Mouse (Mus musculus) left cerebral cortex, postnatal 10 days (tissue): ENCODE results near the gene Apold1. TPM values are rescaled to one million over a fixed set of nuclear protein-coding genes. Genes with fewer than 3 reads are reported as not detected.

Experiments
- DNase-seq, 2 experiments: peaks; one replicate each; pipeline ENCODE4 v3.0.0; 2021 to 2022; ENCODE audit warnings: low spot score in 2 of 2, mixed read lengths in 1 of 2; ENCODE audit errors: extremely low spot score in 1 of 2
- intact Hi-C: fragments of 180-260 bp; cut with DNase I; formaldehyde crosslinking; loops from one replicate; pipeline ENCODE4 v1.15.1; 2025
- total RNA-seq, 2 experiments: library from RNA; stranded (reverse); gene quantifications; 2 replicates each; pipeline ENCODE4 v1.2.3; 2021

The Apold1 gene
- 1 to 10 TPM; 5.4 to 5.7 TPM for total RNA-seq

DNA sequence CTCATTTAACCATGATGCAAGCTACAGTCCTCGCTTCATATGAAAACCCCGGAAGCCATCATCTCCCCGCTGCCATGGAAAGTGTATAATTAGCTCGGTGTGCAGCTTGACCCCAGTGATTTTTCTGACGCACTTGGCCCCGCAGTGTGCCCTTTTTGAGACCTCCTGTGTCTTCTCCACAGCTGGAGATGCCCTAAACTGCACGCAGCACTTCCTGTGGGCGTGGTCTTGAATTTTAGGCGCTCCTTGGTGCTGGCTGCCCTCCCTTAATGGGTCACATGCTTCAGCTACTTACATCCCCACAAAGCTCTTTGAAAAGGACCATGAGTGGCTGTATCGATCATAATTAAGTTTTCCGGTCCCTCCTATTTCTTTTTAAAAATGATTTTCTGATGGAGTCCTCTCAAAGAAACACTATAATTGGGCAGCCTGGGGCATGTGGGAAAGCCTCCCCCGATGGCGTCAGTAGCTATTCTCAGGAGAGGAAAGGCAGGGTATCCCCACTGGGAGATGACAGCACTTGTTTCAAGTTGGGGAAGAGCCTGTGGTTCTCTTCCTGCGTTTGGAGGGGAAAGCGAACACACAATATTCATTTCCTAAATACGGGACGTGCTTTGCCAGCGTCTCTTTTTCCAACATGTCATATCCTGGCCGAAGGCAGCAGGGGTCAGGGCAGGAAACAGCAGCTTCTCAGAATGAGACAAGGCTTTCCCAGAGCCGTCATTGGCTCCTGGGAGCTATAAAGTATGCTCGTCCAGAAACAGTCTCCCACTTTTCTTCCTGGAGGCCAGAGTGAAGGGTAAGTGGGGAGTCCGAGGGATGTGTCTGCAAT is at the start of gene Apold1:
Apold1 (plus strand) TSS at position 488 of the 832 bp plus-strand sequence.
- peak in 1 of 2 experiments; percentile 77 for DNase-seq
- intact Hi-C loops: no loop called here

DNA sequence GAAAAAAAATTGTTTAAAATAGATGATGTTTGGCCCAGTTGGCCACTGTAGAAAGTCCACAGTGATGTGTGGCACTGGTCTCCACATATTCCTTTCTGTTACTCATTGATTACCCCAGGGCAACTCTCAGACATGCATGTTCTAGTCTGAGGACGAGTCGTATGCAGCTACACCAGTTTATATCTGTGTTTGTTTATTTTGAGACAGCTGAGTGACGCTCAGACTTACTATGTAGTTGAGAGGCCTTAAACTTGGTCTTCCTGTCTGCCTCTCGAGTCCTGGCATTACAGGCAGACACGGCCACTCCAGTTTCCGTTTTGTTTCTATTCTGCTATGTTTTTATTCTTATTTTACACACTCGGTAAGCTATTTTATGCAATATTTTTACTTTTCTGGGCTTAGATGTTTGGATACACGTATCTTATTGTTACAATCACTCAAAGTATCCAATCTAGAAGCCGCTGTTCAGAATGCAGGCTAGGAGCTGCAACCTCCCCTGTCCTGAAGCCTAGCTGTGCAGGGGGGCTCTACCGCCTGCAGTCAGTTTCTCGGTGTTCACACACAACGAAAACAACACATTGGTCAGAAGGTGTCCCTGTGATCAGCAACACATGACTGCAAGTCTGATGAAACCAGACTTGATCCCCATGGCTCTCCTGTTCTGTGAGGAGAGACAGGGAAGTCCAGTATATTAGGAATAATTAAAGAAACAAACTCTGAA is 48.9 kb upstream of the Apold1 start:
- intact Hi-C loops: no loop called here
- DNase-seq: no peak

DNA sequence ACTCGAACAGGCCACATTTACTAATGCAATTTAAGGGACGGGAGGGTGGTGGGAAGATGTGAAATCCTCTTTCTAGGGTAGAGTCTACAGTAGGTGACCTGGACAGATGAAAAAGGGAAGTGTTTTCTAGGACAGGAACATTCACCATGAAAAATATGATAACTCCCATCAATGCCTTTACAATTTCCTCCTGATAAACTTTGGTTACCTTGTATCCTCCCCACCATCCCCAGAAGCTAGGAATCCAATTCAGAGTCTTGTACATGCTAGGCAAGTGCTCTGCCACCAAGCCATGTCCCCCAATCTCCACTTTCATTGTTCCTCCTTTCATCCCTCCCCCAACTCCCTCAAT is 48.3 kb upstream of the Apold1 start:
- intact Hi-C loops: no loop called here

DNA sequence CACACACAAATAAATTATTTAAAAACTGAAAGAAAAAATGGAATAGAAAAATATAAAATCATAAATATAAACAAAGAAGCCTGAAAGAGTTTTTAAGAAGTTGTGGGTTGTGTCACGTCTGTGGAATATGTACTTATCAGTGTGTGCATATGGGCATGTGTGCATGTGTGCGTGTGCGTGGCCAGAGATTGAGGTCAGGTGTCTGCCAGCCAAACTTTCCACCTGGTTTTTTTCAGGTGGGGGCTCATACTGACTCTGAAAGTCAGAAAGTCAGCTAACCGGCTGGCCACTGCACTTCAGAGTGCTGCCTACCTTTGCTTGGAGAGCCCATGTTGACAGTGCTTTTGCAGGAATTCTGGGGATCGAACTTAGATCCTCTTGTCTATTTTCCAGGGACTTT is 47.2 kb upstream of the Apold1 start:
- intact Hi-C loops: no loop called here

More for the DNA sequence above, 48.3 kb upstream of the Apold1 start:
- no peak for DNase-seq

GRCm38 (mm10) chr6:134939781-134940180 is 41.7 kb upstream of the Apold1 start:
- intact Hi-C loops: loop anchor here (10.0 kb wide), 1 partner anchor 285 kb away; no protein-coding TSS in a partner anchor
- no peak for DNase-seq

More for the DNA sequence above, 47.2 kb upstream of the Apold1 start:
- DNase-seq: no peak

DNA sequence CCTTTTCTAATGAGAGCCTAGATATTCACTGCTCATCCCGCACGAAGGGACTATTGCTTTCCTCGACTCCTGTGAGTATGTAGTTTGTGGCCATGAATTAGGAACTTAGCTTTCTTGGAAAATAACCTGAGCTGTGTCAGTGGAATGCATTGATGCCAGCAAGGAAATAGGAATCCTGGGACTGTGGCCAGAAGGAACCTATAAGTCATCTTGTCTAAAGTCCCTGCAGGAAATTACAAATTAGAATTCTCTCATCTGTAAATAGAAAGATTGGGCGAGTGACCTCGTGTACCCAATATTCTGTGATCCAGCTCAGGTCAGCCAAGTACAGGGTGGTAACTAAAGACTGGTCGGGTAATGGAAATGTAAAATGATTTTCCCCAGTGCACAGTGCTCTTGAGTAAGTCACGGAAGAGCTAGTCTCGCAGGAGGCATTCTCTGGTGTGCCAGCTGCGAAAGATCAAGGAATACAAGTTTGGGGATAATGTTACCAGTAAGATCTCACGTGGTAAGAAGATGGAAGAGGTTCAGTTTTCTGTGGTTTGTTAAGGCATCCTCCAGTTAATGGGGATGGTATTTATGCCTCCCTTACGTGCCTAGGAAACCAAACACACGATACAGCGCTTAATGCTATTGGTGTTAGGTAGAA is 37.6 kb upstream of the Apold1 start:
- intact Hi-C loops: loop anchor here (10.0 kb wide), 1 partner anchor 289 kb away; no protein-coding TSS in a partner anchor
- DNase-seq: no peak

GRCm38 (mm10) chr6:134946054-134946453 is 35.5 kb upstream of the Apold1 start:
- intact Hi-C loops: loop anchor here (10.0 kb wide), 1 partner anchor 291 kb away; no protein-coding TSS in a partner anchor
- no peak for DNase-seq

- intact Hi-C loops: loop anchor here (10.0 kb wide), 1 partner anchor 292 kb away; no protein-coding TSS in a partner anchor
These were observed 34.7 kb upstream of the Apold1 start for GRCm38 (mm10) chr6:134946858-134947257.

DNA sequence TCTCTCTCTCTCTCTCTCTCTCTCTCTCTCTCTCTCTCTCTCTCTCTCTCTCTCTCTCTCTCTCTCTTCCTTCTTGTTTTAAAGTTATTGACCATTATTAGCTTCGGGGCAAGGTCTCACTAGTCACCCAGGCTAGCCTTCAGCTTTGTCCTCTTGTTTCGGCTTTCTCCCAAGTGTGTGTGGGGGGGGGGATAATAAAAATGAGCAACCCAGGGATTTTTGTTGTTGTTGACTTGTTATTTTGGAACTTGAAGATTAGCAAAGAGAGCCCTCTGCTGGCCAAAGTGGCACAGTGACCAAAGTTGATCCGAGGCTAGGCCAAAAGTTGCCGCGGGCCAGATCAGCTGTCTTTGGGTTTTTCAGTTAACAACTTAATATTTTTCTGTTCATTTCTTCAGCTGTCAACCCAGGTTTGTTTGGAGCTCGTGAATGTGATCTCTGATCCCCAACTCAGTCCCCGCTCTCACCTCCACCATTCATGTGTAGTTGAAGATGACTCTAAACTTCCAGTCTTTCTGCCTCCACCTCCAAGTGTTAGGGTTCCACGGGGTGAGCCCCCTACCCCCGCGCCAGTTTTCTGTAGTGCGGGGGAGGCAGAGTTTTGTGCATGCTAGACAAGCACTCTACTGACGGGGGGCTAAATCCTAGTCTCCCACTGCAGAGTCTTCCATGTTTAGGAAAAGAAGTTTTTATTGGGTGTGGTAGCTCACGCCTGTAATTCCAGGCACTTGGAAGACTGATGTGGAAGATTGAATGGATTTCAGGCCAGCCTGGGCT is 34.0 kb upstream of the Apold1 start:
- intact Hi-C loops: loop anchor here (10.0 kb wide), 1 partner anchor 293 kb away; no protein-coding TSS in a partner anchor
- peak in 1 of 2 experiments; percentile 63 for DNase-seq

More at GRCm38 (mm10) chr6:134946858-134947257, 34.7 kb upstream of the Apold1 start:
- DNase-seq: no peak

- no peak for DNase-seq
- intact Hi-C loops: loop anchor here (10.0 kb wide), 1 partner anchor 294 kb away; no protein-coding TSS in a partner anchor
These were observed 32.9 kb upstream of the Apold1 start for GRCm38 (mm10) chr6:134948522-134949061.

DNA sequence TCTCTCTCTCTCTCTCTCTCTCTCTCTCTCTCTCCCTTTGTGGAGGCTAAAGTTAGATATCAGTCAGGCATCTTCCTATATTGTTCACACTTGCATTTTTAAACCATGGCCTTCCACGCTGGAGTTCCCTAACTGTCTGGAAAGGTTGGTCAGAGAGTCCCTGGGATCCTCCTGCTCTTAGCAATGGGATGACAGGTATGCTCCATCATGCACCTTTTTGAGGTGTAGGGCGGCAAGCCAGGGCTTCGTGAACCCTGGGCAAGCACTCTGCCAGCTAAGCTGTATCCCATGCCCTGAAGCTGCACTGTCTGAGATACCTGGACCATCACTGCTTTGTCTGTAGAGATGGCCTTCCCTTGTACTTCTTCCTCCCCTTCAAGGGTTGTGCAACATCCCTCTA is 32.3 kb upstream of the Apold1 start:
- intact Hi-C loops: loop anchor here (10.0 kb wide), 1 partner anchor 294 kb away; no protein-coding TSS in a partner anchor
- DNase-seq: no peak

DNA sequence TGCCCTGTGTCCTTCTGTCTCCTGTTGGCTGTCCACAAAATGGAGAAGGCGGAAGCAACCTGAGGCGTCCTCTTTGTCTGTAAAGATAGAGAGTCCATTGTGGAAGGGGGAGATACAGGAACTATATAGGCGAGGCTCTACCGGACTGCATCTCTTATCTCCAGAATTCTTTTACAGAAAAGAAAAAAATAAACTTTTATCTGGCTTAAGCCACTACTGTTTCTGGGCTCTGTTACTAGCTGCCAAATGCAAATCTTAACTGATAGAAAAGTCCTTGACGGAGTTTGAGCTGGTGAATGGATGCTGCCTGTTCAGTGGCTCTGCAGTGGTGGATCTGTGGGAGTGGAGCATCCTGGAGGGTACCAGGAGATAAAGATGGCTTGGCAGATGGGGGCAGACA is 30.2 kb upstream of the Apold1 start:
- intact Hi-C loops: no loop called here
- no peak for DNase-seq

GRCm38 (mm10) chr6:134953976-134954375 is 27.5 kb upstream of the Apold1 start:
- intact Hi-C loops: no loop called here
- no peak for DNase-seq

DNA sequence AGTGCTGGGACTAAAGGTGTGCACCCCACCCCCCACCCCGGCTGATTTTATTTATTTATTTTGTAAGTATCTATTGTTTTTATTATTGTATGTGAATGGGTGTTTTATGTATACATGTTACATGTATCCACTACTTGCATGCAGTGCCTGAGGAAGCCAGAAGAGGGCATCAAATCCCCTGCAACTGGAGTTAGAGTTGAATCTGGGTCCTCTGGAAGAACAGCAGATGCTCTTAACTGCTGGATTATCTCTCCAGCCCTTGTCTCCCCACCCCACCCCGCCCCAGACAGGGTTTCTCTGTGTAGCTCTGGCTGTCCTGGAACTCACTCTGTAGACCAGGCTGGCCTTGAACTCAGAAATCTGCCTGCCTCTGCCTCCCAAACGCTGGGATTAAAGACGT is 25.1 kb upstream of the Apold1 start:
- DNase-seq: no peak
- intact Hi-C loops: no loop called here

DNA sequence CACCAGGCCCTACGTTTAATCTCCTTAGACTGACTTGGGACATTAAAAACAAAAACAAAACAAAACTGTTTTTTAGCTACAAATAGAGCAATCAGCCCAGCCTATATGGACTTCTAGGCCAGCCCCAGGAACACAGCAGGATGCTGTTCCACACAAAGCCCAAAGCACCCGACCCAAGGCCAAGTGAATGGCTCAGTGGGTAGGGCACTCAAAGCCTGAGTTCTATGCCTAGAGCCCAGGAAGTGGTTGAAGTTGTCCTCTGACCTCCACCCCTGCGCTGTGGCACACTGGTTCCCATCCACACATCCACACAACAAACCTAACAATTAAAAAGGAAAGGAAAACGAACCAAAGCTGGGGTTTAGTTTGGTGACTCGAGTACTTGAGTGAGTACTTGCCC is 20.2 kb upstream of the Apold1 start:
- intact Hi-C loops: no loop called here
- DNase-seq: no peak

DNA sequence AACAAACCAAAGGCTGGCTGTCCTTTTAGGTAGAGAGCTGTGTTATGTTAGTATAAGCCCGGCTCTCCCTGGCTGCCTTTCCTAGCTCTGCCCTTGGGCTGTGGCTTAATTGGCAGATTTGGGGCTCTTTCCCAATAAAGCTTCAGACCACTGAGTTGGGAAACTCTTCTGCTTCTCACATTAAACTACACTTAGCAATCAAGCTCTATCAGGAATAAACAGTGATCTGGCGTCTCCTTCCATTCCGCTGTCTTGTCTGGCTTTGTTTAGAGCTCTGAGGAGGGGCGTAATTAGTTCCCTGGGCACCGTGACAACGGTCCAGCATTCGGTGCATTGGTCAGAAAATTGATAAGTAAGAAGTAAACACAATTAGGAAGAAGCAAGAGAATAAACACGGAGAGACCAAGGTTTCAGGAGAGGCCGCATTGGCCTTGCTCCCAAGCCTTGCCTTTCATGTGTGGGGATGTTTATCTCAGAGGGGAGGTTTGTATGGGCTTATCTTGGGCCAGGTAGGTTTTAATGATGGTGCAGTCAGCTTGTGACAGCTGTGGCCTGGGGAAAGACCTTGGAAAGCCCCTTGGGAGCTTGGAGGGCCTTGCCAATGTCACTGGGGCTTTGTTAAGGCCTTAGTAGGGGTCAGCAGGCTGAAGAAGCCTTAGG is 19.5 kb upstream of the Apold1 start:
- intact Hi-C loops: no loop called here
- no peak for DNase-seq

- intact Hi-C loops: no loop called here
- DNase-seq: no peak
These were observed 19.0 kb upstream of the Apold1 start for GRCm38 (mm10) chr6:134962518-134962893.

DNA sequence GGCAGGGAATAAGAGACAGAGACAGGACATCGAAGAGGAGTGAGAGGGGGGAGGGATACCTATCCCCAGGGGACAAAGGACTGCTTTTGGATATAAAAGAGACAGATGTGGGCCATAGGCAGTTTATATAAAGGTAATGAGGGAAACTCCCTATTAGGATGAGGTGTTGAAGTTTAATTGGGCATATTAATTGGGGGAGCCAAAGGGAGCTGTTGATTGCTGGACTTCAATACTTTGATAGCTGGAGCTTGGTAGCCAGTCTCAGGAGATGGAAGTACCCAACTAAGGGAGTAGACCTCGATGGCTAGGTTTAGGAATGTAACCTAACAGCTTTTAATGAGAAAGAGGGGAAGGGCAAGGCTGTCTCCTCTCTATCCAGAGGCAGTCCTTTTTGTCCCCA is 17.6 kb upstream of the Apold1 start:
- intact Hi-C loops: no loop called here
- DNase-seq: no peak
